Mouse (Mus musculus) stomach, embryonic 16.5 days (tissue): Measurements from ENCODE around the gene Frs2. TPM values are rescaled to one million over a fixed set of nuclear protein-coding genes. Genes with fewer than 3 reads are reported as not detected.

Source experiments
- ATAC-seq: fragments of 200-750 bp; cut with Nextera tagmentation; 2 replicates; pipeline ENCODE4 v1.8.0; 2017; ENCODE audit warnings: moderate number of reproducible peaks, moderate TSS enrichment; ENCODE audit not compliant: insufficient read depth, low FRiP score
- H3K27ac ChIP-seq: fragments of 300-500 bp; sonication (generic); 2 replicates; pipeline ENCODE4 v1.5.1; 2014; ENCODE audit warnings: low read length
- H3K27me3 ChIP-seq: fragments of 300-500 bp; sonication (generic); 2 replicates; pipeline ENCODE4 v1.6.1; 2014; ENCODE audit warnings: low read length, control low read depth, mixed read lengths; ENCODE audit not compliant: control insufficient read depth, insufficient read depth
- H3K36me3 ChIP-seq: fragments of 300-500 bp; sonication (generic); 2 replicates; pipeline ENCODE4 v1.6.1; 2014; ENCODE audit warnings: low read length; ENCODE audit not compliant: control insufficient read depth, insufficient read depth
- H3K4me1 ChIP-seq: fragments of 300-500 bp; sonication (generic); 2 replicates; pipeline ENCODE4 v1.6.1; 2014; ENCODE audit warnings: low read length, control low read depth, mixed read lengths; ENCODE audit not compliant: control insufficient read depth, insufficient read depth
- H3K4me2 ChIP-seq: fragments of 300-500 bp; sonication (generic); 2 replicates; pipeline ENCODE4 v1.6.1; 2014; ENCODE audit warnings: low read depth, low read length, mixed read lengths
- H3K4me3 ChIP-seq: fragments of 300-500 bp; sonication (generic); replicated peaks from 2 replicates; pipeline ENCODE4 v1.5.1; 2014; ENCODE audit warnings: mild to moderate bottlenecking, low read length
- H3K9ac ChIP-seq: fragments of 300-500 bp; sonication (generic); 2 replicates; pipeline ENCODE4 v1.6.1; 2014; ENCODE audit warnings: low read length
- H3K9me3 ChIP-seq: fragments of 300-500 bp; sonication (generic); replicated peaks from 2 replicates; pipeline ENCODE4 v1.6.1; 2016; ENCODE audit warnings: low read length, control low read depth; ENCODE audit not compliant: control insufficient read depth
- WGBS: fragments of 180-500 bp; shearing (Covaris S2); extraction: QIAGEN DNeasy Blood & Tissue Kit; methylation state at CpG from one replicate; pipeline ENCODE4 v1.1.7; 2014; 5-methylcytosine and 5-hydroxymethylcytosine counted together
- polyA plus RNA-seq: library from polyadenylated mRNA; unstranded; fragments of >200 nt; fragmentation: Nextera tagmentation; extraction: Ambion mirVana; gene quantifications from 2 replicates; pipeline ENCODE4 v1.2.1, GENCODE M21; 2015

Gene Frs2
- polyA plus RNA-seq, 1 experiment from 2014 or later = 18.7 TPM

- no peak for ATAC-seq
These were observed 25.5 kb upstream of the Frs2 start for GRCm38 (mm10) chr10:117173566-117174438.

GRCm38 (mm10) chr10:117173111-117173510, 24.8 kb upstream of the Frs2 start:
- Histone ChIP-seq H3K27ac (no peak overlapping the region), H3K36me3 (no peaks in the 10 kb centered on the region), H3K27me3 (no peaks in the 10 kb centered on the region), H3K4me3 (no peak overlapping the region), H3K4me1 (0 out of 2 replicates have a peak, but pooled peaks cover 5% of the 10 kb centered on the region), H3K4me2 (no peak overlapping the region), H3K9me3 (no peaks in the 10 kb centered on the region), H3K9ac (no peak overlapping the region)
- 83% methylated on average over 1 of the region's 1 CpGs for WGBS
- no peak for ATAC-seq

More at GRCm38 (mm10) chr10:117173566-117174438, 25.5 kb upstream of the Frs2 start:
- no peaks in the 10 kb centered on the region for H3K27me3 ChIP-seq
- 0 out of 2 replicates have a peak, but pooled peaks cover 5% of the 10 kb centered on the region for H3K4me1 ChIP-seq
- peak overlapping the region; percentile 32 for H3K27ac ChIP-seq
- WGBS = 42% methylated on average over 12 of the region's 13 CpGs
- peak overlapping the region; percentile 27; the same call in 1 of the 2 replicates for H3K4me2 ChIP-seq
- no peak overlapping the region for H3K4me3 ChIP-seq
- no peaks in the 10 kb centered on the region for H3K36me3 ChIP-seq
- H3K9ac ChIP-seq = no peak overlapping the region
- no peaks in the 10 kb centered on the region for H3K9me3 ChIP-seq

- no peak for ATAC-seq
- no peaks in the 10 kb centered on the region for H3K36me3 ChIP-seq
- H3K9ac ChIP-seq = no peak overlapping the region
- no peak overlapping the region for H3K4me2 ChIP-seq
- no peaks in the 10 kb centered on the region for H3K9me3 ChIP-seq
- H3K4me1 ChIP-seq = 0 out of 2 replicates have a peak, but pooled peaks cover 5% of the 10 kb centered on the region
- WGBS = 24% methylated on average over 3 of the region's 3 CpGs
- no peak overlapping the region; the same call in 1 of the 2 replicates for H3K27ac ChIP-seq
- H3K4me3 ChIP-seq = no peak overlapping the region
- H3K27me3 ChIP-seq = no peaks in the 10 kb centered on the region
These were observed 23.7 kb upstream of the Frs2 start for GRCm38 (mm10) chr10:117172069-117172468.

GRCm38 (mm10) chr10:117166785-117167425, 18.6 kb upstream of the Frs2 start:
- H3K36me3 ChIP-seq = no peaks in the 10 kb centered on the region
- no peak overlapping the region for H3K27ac ChIP-seq
- no peak overlapping the region for H3K4me3 ChIP-seq
- H3K4me2 ChIP-seq = no peak overlapping the region
- H3K4me1 ChIP-seq = 0 out of 2 replicates have a peak, but pooled peaks cover 2% of the 10 kb centered on the region
- H3K9me3 ChIP-seq = no peaks in the 10 kb centered on the region
- ATAC-seq = no peak; the same call in 1 of the 2 replicates
- H3K27me3 ChIP-seq = no peaks in the 10 kb centered on the region
- 82% methylated on average over 11 of the region's 11 CpGs for WGBS
- no peak overlapping the region for H3K9ac ChIP-seq

GRCm38 (mm10) chr10:117162662-117163061, 14.3 kb upstream of the Frs2 start:
- H3K27me3 ChIP-seq = no peaks in the 10 kb centered on the region
- WGBS = 46% methylated on average over 11 of the region's 11 CpGs
- no peak overlapping the region for H3K4me2 ChIP-seq
- ATAC-seq = no peak
- no peaks in the 10 kb centered on the region for H3K4me1 ChIP-seq
- no peaks in the 10 kb centered on the region for H3K36me3 ChIP-seq
- H3K4me3 ChIP-seq = no peak overlapping the region
- H3K27ac ChIP-seq = no peak overlapping the region
- H3K9ac ChIP-seq = no peak overlapping the region
- H3K9me3 ChIP-seq = no peaks in the 10 kb centered on the region

- Histone ChIP-seq H3K27me3 (no peaks in the 10 kb centered on the region), H3K4me2 (no peak overlapping the region), H3K9me3 (no peaks in the 10 kb centered on the region), H3K4me1 (no peaks in the 10 kb centered on the region), H3K36me3 (no peaks in the 10 kb centered on the region), H3K4me3 (no peak overlapping the region), H3K9ac (no peak overlapping the region), H3K27ac (no peak overlapping the region)
- 70% methylated on average over 11 of the region's 11 CpGs for WGBS
- no peak for ATAC-seq
These were observed 11.8 kb upstream of the Frs2 start for GRCm38 (mm10) chr10:117160099-117160498.

- ATAC-seq = no peak
- Histone ChIP-seq H3K36me3 (no peaks in the 10 kb centered on the region), H3K4me2 (no peak overlapping the region), H3K9ac (no peak overlapping the region), H3K27me3 (no peaks in the 10 kb centered on the region), H3K9me3 (no peaks in the 10 kb centered on the region), H3K4me3 (no peak overlapping the region), H3K27ac (peak overlapping the region; percentile 31; the same call in 1 of the 2 replicates), H3K4me1 (peaks cover 22% of the 10 kb centered on the region)
- 23% methylated on average over 7 of the region's 7 CpGs for WGBS
These were observed 3.9 kb upstream of the Frs2 start for GRCm38 (mm10) chr10:117152247-117152646.

GRCm38 (mm10) chr10:117151676-117152075, 3.3 kb upstream of the Frs2 start:
- WGBS = 59% methylated on average over 4 of the region's 4 CpGs
- peaks cover 24% of the 10 kb centered on the region for H3K4me1 ChIP-seq
- H3K27me3 ChIP-seq = no peaks in the 10 kb centered on the region
- ATAC-seq = no peak
- H3K4me2 ChIP-seq = peak overlapping the region; percentile 29; the same call in 1 of the 2 replicates
- no peak overlapping the region; the same call in 1 of the 2 replicates for H3K27ac ChIP-seq
- H3K4me3 ChIP-seq = no peak overlapping the region
- no peaks in the 10 kb centered on the region for H3K36me3 ChIP-seq
- H3K9ac ChIP-seq = no peak overlapping the region
- no peaks in the 10 kb centered on the region for H3K9me3 ChIP-seq

GRCm38 (mm10) chr10:117151241-117151640, 2.9 kb upstream of the Frs2 start:
- Histone ChIP-seq H3K36me3 (no peaks in the 10 kb centered on the region), H3K27ac (peak overlapping the region; percentile 47; the same call in 1 of the 2 replicates), H3K4me2 (peak overlapping the region; percentile 29; the same call in 1 of the 2 replicates), H3K4me3 (no peak overlapping the region), H3K9ac (no peak overlapping the region), H3K27me3 (no peaks in the 10 kb centered on the region), H3K9me3 (no peaks in the 10 kb centered on the region), H3K4me1 (peaks cover 28% of the 10 kb centered on the region)
- ATAC-seq = no peak
- 19% methylated on average over 11 of the region's 11 CpGs for WGBS
